Mouse (Mus musculus): ENCODE results near the gene Trem2. TPM values are rescaled to one million over a fixed set of nuclear protein-coding genes. Genes with fewer than 3 reads are reported as not detected.

The Trem2 gene
- polyA plus RNA-seq, 1 experiment = 6.9 TPM

- Histone ChIP-seq H3K4me1 (ENCODE audit: control insufficient read depth, insufficient read depth, low read length) (no peaks in the 10 kb centered on the region; the same call in 1 of the 2 replicates), H3K4me3 (replicated peaks; ENCODE audit: extremely low read depth, low read depth, low read length) (no peak overlapping the region)
- 77% methylated on average over 8 of the region's 8 CpGs for WGBS
- TF ChIP-seq CTCF (IDR thresholded peaks at IDR 0.05; ENCODE audit: insufficient read depth, low read length) (no peak), POLR2A (IDR thresholded peaks at IDR 0.05; ENCODE audit: borderline replicate concordance, extremely low read depth, low read depth, low read length) (no peak)
- DNase-seq = no peak
These were observed 16.8 kb downstream of the Trem2 start for GRCm38 (mm10) chr17:48362966-48363365.

GRCm38 (mm10) chr17:48363421-48363965, 17.3 kb downstream of the Trem2 start:
- Histone ChIP-seq H3K4me1 (ENCODE audit: control insufficient read depth, insufficient read depth, low read length) (no peaks in the 10 kb centered on the region; the same call in 1 of the 2 replicates), H3K4me3 (replicated peaks; ENCODE audit: extremely low read depth, low read depth, low read length) (no peak overlapping the region)
- WGBS = 72% methylated on average over 6 of the region's 6 CpGs
- DNase-seq = no peak
- TF ChIP-seq POLR2A (IDR thresholded peaks at IDR 0.05; ENCODE audit: borderline replicate concordance, extremely low read depth, low read depth, low read length) (no peak), CTCF (IDR thresholded peaks at IDR 0.05; ENCODE audit: insufficient read depth, low read length) (no peak)

- 78% methylated on average over 9 of the region's 9 CpGs for WGBS
- TF ChIP-seq POLR2A (IDR thresholded peaks at IDR 0.05; ENCODE audit: borderline replicate concordance, extremely low read depth, low read depth, low read length) (no peak), CTCF (IDR thresholded peaks at IDR 0.05; ENCODE audit: insufficient read depth, low read length) (no peak)
These were observed 19.4 kb downstream of the Trem2 start for GRCm38 (mm10) chr17:48365511-48366155.

GRCm38 (mm10) chr17:48366806-48367205, 20.6 kb downstream of the Trem2 start:
- 81% methylated on average over 5 of the region's 5 CpGs for WGBS
- no peak overlapping the region for H3K4me3 ChIP-seq (replicated peaks; ENCODE audit: extremely low read depth, low read depth, low read length)
- TF ChIP-seq CTCF (IDR thresholded peaks at IDR 0.05; ENCODE audit: insufficient read depth, low read length) (no peak), POLR2A (IDR thresholded peaks at IDR 0.05; ENCODE audit: borderline replicate concordance, extremely low read depth, low read depth, low read length) (no peak)
- H3K4me1 ChIP-seq (ENCODE audit: control insufficient read depth, insufficient read depth, low read length) = no peaks in the 10 kb centered on the region; the same call in 1 of the 2 replicates
- DNase-seq = no peak

More at GRCm38 (mm10) chr17:48365511-48366155, 19.4 kb downstream of the Trem2 start:
- Histone ChIP-seq H3K4me1 (ENCODE audit: control insufficient read depth, insufficient read depth, low read length) (no peaks in the 10 kb centered on the region; the same call in 1 of the 2 replicates), H3K4me3 (replicated peaks; ENCODE audit: extremely low read depth, low read depth, low read length) (no peak overlapping the region)
- DNase-seq = no peak

GRCm38 (mm10) chr17:48371621-48372020, 25.4 kb downstream of the Trem2 start:
- no peak for DNase-seq
- H3K4me1 ChIP-seq (ENCODE audit: control insufficient read depth, insufficient read depth, low read length) = no peaks in the 10 kb centered on the region
- no peak overlapping the region for H3K4me3 ChIP-seq (replicated peaks; ENCODE audit: extremely low read depth, low read depth, low read length)
- no peak for TF ChIP-seq CTCF (IDR thresholded peaks at IDR 0.05; ENCODE audit: insufficient read depth, low read length)
- TF ChIP-seq POLR2A (IDR thresholded peaks at IDR 0.05; ENCODE audit: borderline replicate concordance, extremely low read depth, low read depth, low read length) = no peak

GRCm38 (mm10) chr17:48372987-48373386, 26.8 kb downstream of the Trem2 start:
- no peak for DNase-seq
- TF ChIP-seq POLR2A (IDR thresholded peaks at IDR 0.05; ENCODE audit: borderline replicate concordance, extremely low read depth, low read depth, low read length) (no peak), CTCF (IDR thresholded peaks at IDR 0.05; ENCODE audit: insufficient read depth, low read length) (no peak)
- WGBS = 80% methylated on average over 8 of the region's 8 CpGs
- H3K4me3 ChIP-seq (replicated peaks; ENCODE audit: extremely low read depth, low read depth, low read length) = no peak overlapping the region
- no peaks in the 10 kb centered on the region for H3K4me1 ChIP-seq (ENCODE audit: control insufficient read depth, insufficient read depth, low read length)

GRCm38 (mm10) chr17:48376102-48376501, 29.9 kb downstream of the Trem2 start:
- TF ChIP-seq POLR2A (IDR thresholded peaks at IDR 0.05; ENCODE audit: borderline replicate concordance, extremely low read depth, low read depth, low read length) (no peak), CTCF (IDR thresholded peaks at IDR 0.05; ENCODE audit: insufficient read depth, low read length) (no peak)
- DNase-seq = no peak
- Histone ChIP-seq H3K4me3 (replicated peaks; ENCODE audit: extremely low read depth, low read depth, low read length) (no peak overlapping the region), H3K4me1 (ENCODE audit: control insufficient read depth, insufficient read depth, low read length) (no peaks in the 10 kb centered on the region)
- 89% methylated on average over 1 of the region's 1 CpGs for WGBS

GRCm38 (mm10) chr17:48379050-48379449, 32.8 kb downstream of the Trem2 start:
- DNase-seq = no peak
- Histone ChIP-seq H3K4me1 (ENCODE audit: control insufficient read depth, insufficient read depth, low read length) (no peaks in the 10 kb centered on the region), H3K4me3 (replicated peaks; ENCODE audit: extremely low read depth, low read depth, low read length) (no peak overlapping the region)
- TF ChIP-seq CTCF (IDR thresholded peaks at IDR 0.05; ENCODE audit: insufficient read depth, low read length) (no peak), POLR2A (IDR thresholded peaks at IDR 0.05; ENCODE audit: borderline replicate concordance, extremely low read depth, low read depth, low read length) (no peak)

GRCm38 (mm10) chr17:48385786-48386461, 39.7 kb downstream of the Trem2 start:
- no peak overlapping the region for H3K4me3 ChIP-seq (replicated peaks; ENCODE audit: extremely low read depth, low read depth, low read length)
- no peaks in the 10 kb centered on the region for H3K4me1 ChIP-seq (ENCODE audit: control insufficient read depth, insufficient read depth, low read length)
- 28% methylated on average over 2 of the region's 2 CpGs for WGBS
- no peak for TF ChIP-seq POLR2A (IDR thresholded peaks at IDR 0.05; ENCODE audit: borderline replicate concordance, extremely low read depth, low read depth, low read length)
- no peak for TF ChIP-seq CTCF (IDR thresholded peaks at IDR 0.05; ENCODE audit: insufficient read depth, low read length)
- DNase-seq = no peak

Measured in lung, adult 2 months (tissue).